ENCODE assay signal across 1 mouse cellular context in genomic region chr13:103875823-103876514, GRCm38 (mm10).
TF ChIP-seq lines count a peak whose summit lies in the region.

No protein-coding gene starts in this region.

TF ChIP-seq in MEL, 35 proteins besides CTCF, POLR2A, EP300 and RAD21 (continued from another document):
- TF ChIP-seq POLR2AphosphoS5 (IDR thresholded peaks at IDR 0.05; ENCODE audit: borderline replicate concordance, low read depth, low read length): no peak
- TF ChIP-seq MEF2A (IDR thresholded peaks at IDR 0.05; ENCODE audit: extremely low read depth, insufficient replicate concordance, low read depth, low read length, poor library complexity, severe bottlenecking): no peak
- TF ChIP-seq TCF12 (IDR thresholded peaks at IDR 0.05; ENCODE audit: low read depth, low read length): peak; percentile 73
- TF ChIP-seq E2F4 (IDR thresholded peaks at IDR 0.05; ENCODE audit: borderline replicate concordance, low read depth, low read length): no peak
- no peak for TF ChIP-seq ELF1 (IDR thresholded peaks at IDR 0.05; ENCODE audit: low read depth, low read length)
- TF ChIP-seq TBP (IDR thresholded peaks at IDR 0.05; ENCODE audit: low read depth, low read length): no peak
- no peak for TF ChIP-seq HCFC1 (IDR thresholded peaks at IDR 0.05; ENCODE audit: low read depth, low read length)
TF ChIP-seq in MEL: peak in this region for 7.
